Mouse (Mus musculus): ENCODE measurements around the gene Zpbp2. TPM values are rescaled to one million over a fixed set of nuclear protein-coding genes. Genes with fewer than 3 reads are reported as not detected.
"Not testable (repeated sequence)": the region's sequence is repeated elsewhere in the genome, so short reads cannot be mapped to it uniquely, and the experiment has no call there.

Zpbp2 gene
- polyA plus RNA-seq, 1 experiment from 2014 or later = not detected

GRCm38 (mm10) chr11:98602090-98602690 is 51.3 kb downstream of the Zpbp2 start:
- H3K27ac ChIP-seq (ENCODE audit: low read length) = no peak overlapping the region
- peak overlapping the region; percentile 54 for H3K4me2 ChIP-seq (replicated peaks; ENCODE audit: low read depth, low read length)
- H3K4me3 ChIP-seq (ENCODE audit: low read depth, low read length) = peak overlapping the region; percentile 19; the same call in 1 of the 2 replicates
- peak; percentile 62 for ATAC-seq (ENCODE audit: insufficient number of reproducible peaks, insufficient read depth, low FRiP score, low read depth)
- 1% methylated on average over 19 of the region's 20 CpGs for WGBS
- no peaks in the 10 kb centered on the region for H3K9me3 ChIP-seq (ENCODE audit: control insufficient read depth, low read depth, low read length)
- H3K9ac ChIP-seq (replicated peaks; ENCODE audit: low read depth, low read length) = no peak overlapping the region
- H3K36me3 ChIP-seq (ENCODE audit: control insufficient read depth, insufficient read depth, low read length) = no peaks in the 10 kb centered on the region
- no peaks in the 10 kb centered on the region for H3K27me3 ChIP-seq (ENCODE audit: control insufficient read depth, insufficient read depth, low read length)
- H3K4me1 ChIP-seq (ENCODE audit: control insufficient read depth, insufficient read depth, low read length) = no peaks in the 10 kb centered on the region; the same call in 1 of the 2 replicates

- H3K4me3 ChIP-seq (ENCODE audit: low read depth, low read length) = no peak overlapping the region
- H3K27ac ChIP-seq (ENCODE audit: low read length) = no peak overlapping the region
- 80% methylated on average over 2 of the region's 2 CpGs for WGBS
- no peaks in the 10 kb centered on the region; the same call in 1 of the 2 replicates for H3K4me1 ChIP-seq (ENCODE audit: control insufficient read depth, insufficient read depth, low read length)
- no peak for ATAC-seq (ENCODE audit: insufficient number of reproducible peaks, insufficient read depth, low FRiP score, low read depth)
- no peak overlapping the region for H3K9ac ChIP-seq (replicated peaks; ENCODE audit: low read depth, low read length)
- no peak overlapping the region for H3K4me2 ChIP-seq (replicated peaks; ENCODE audit: low read depth, low read length)
- no peaks in the 10 kb centered on the region for H3K27me3 ChIP-seq (ENCODE audit: control insufficient read depth, insufficient read depth, low read length)
- H3K36me3 ChIP-seq (ENCODE audit: control insufficient read depth, insufficient read depth, low read length) = no peaks in the 10 kb centered on the region
- no peaks in the 10 kb centered on the region for H3K9me3 ChIP-seq (ENCODE audit: control insufficient read depth, low read depth, low read length)
Observed at GRCm38 (mm10) chr11:98603953-98604352, 53.1 kb downstream of the Zpbp2 start.

GRCm38 (mm10) chr11:98604911-98605310 is 54.0 kb downstream of the Zpbp2 start:
- H3K4me3 ChIP-seq (ENCODE audit: low read depth, low read length); H3K36me3 ChIP-seq (ENCODE audit: control insufficient read depth, insufficient read depth, low read length); H3K9ac ChIP-seq (replicated peaks; ENCODE audit: low read depth, low read length); H3K4me1 ChIP-seq (ENCODE audit: control insufficient read depth, insufficient read depth, low read length); H3K27ac ChIP-seq (ENCODE audit: low read length); H3K9me3 ChIP-seq (ENCODE audit: control insufficient read depth, low read depth, low read length); ATAC-seq (ENCODE audit: insufficient number of reproducible peaks, insufficient read depth, low FRiP score, low read depth); H3K27me3 ChIP-seq (ENCODE audit: control insufficient read depth, insufficient read depth, low read length); H3K4me2 ChIP-seq (replicated peaks; ENCODE audit: low read depth, low read length): not testable (repeated sequence)
- 67% methylated on average over 6 of the region's 6 CpGs for WGBS

GRCm38 (mm10) chr11:98606763-98607162 is 55.9 kb downstream of the Zpbp2 start:
- ATAC-seq (ENCODE audit: insufficient number of reproducible peaks, insufficient read depth, low FRiP score, low read depth) = peak; percentile 58; the same call in 1 of the 2 replicates

More at GRCm38 (mm10) chr11:98606763-98607162, 55.9 kb downstream of the Zpbp2 start:
- H3K4me2 ChIP-seq (replicated peaks; ENCODE audit: low read depth, low read length) = no peak overlapping the region
- H3K4me3 ChIP-seq (ENCODE audit: low read depth, low read length) = no peak overlapping the region
- no peaks in the 10 kb centered on the region for H3K9me3 ChIP-seq (ENCODE audit: control insufficient read depth, low read depth, low read length)
- H3K4me1 ChIP-seq (ENCODE audit: control insufficient read depth, insufficient read depth, low read length) = no peaks in the 10 kb centered on the region; the same call in 1 of the 2 replicates
- no peaks in the 10 kb centered on the region for H3K36me3 ChIP-seq (ENCODE audit: control insufficient read depth, insufficient read depth, low read length)
- H3K27me3 ChIP-seq (ENCODE audit: control insufficient read depth, insufficient read depth, low read length) = no peaks in the 10 kb centered on the region
- 9% methylated on average over 3 of the region's 3 CpGs for WGBS
- no peak overlapping the region for H3K27ac ChIP-seq (ENCODE audit: low read length)
- H3K9ac ChIP-seq (replicated peaks; ENCODE audit: low read depth, low read length) = no peak overlapping the region

Other genes with a start within 250 kb of the Zpbp2 start
- gene Neurod2, start 221.4 kb upstream of the Zpbp2 start, polyA plus RNA-seq (2014; fragmentation: Nextera tagmentation; extraction: Ambion mirVana) = not detected in 2 replicates
- 8.7 and 10.7 TPM in 2 replicates for gene Ppp1r1b, start 202.7 kb upstream of the Zpbp2 start, polyA plus RNA-seq (2014; fragmentation: Nextera tagmentation; extraction: Ambion mirVana)
- 42.6 and 43.7 TPM in 2 replicates for gene Stard3, start 192.7 kb upstream of the Zpbp2 start, polyA plus RNA-seq (2014; fragmentation: Nextera tagmentation; extraction: Ambion mirVana)
- 0.27 and 0.36 TPM in 2 replicates for gene Tcap, start 167.3 kb upstream of the Zpbp2 start, polyA plus RNA-seq (2014; fragmentation: Nextera tagmentation; extraction: Ambion mirVana)
- gene Pnmt, start 164.6 kb upstream of the Zpbp2 start, polyA plus RNA-seq (2014; fragmentation: Nextera tagmentation; extraction: Ambion mirVana) = not detected in 2 replicates
- gene Pgap3, start 150.6 kb upstream of the Zpbp2 start, polyA plus RNA-seq (2014; fragmentation: Nextera tagmentation; extraction: Ambion mirVana) = 12.6 and 13.6 TPM in 2 replicates
- gene Erbb2, start 138.6 kb upstream of the Zpbp2 start, polyA plus RNA-seq (2014; fragmentation: Nextera tagmentation; extraction: Ambion mirVana) = 48.0 and 50.1 TPM in 2 replicates
- 98.0 and 101 TPM in 2 replicates for gene Mien1, start 112.1 kb upstream of the Zpbp2 start, polyA plus RNA-seq (2014; fragmentation: Nextera tagmentation; extraction: Ambion mirVana)
- 44.0 and 44.3 TPM in 2 replicates for gene Grb7, start 104.7 kb upstream of the Zpbp2 start, polyA plus RNA-seq (2014; fragmentation: Nextera tagmentation; extraction: Ambion mirVana)
- gene Ikzf3, start 5.1 kb upstream of the Zpbp2 start, polyA plus RNA-seq (2014; fragmentation: Nextera tagmentation; extraction: Ambion mirVana) = 0.23 and 0.41 TPM in 2 replicates
- 9.2 and 9.6 TPM in 2 replicates for gene Ormdl3, start 36.3 kb downstream of the Zpbp2 start, polyA plus RNA-seq (2014; fragmentation: Nextera tagmentation; extraction: Ambion mirVana)
- gene Lrrc3c, start 47.2 kb downstream of the Zpbp2 start, polyA plus RNA-seq (2014; fragmentation: Nextera tagmentation; extraction: Ambion mirVana) = not detected in 2 replicates
- 0.59 and 0.94 TPM in 2 replicates for gene Gm12355, start 74.6 kb downstream of the Zpbp2 start, polyA plus RNA-seq (2014; fragmentation: Nextera tagmentation; extraction: Ambion mirVana)
- gene Gsdma3, start 75.3 kb downstream of the Zpbp2 start, polyA plus RNA-seq (2014; fragmentation: Nextera tagmentation; extraction: Ambion mirVana) = not detected in 2 replicates
- gene Gsdma2, start 95.7 kb downstream of the Zpbp2 start, polyA plus RNA-seq (2014; fragmentation: Nextera tagmentation; extraction: Ambion mirVana) = not detected in 2 replicates
- 0.12 TPM in 1 of 2 replicates, not detected in the other for gene Gsdma, start 113.3 kb downstream of the Zpbp2 start, polyA plus RNA-seq (2014; fragmentation: Nextera tagmentation; extraction: Ambion mirVana)
- gene Psmd3, start 131.5 kb downstream of the Zpbp2 start, polyA plus RNA-seq (2014; fragmentation: Nextera tagmentation; extraction: Ambion mirVana) = 126 TPM in 2 replicates
- not detected in 2 replicates for gene Csf3, start 150.2 kb downstream of the Zpbp2 start, polyA plus RNA-seq (2014; fragmentation: Nextera tagmentation; extraction: Ambion mirVana)
- gene Med24, start 178.3 kb downstream of the Zpbp2 start, polyA plus RNA-seq (2014; fragmentation: Nextera tagmentation; extraction: Ambion mirVana) = 39.9 and 41.0 TPM in 2 replicates
- gene Thra, start 189.5 kb downstream of the Zpbp2 start, polyA plus RNA-seq (2014; fragmentation: Nextera tagmentation; extraction: Ambion mirVana) = 61.4 and 62.9 TPM in 2 replicates
- gene Nr1d1, start 224.2 kb downstream of the Zpbp2 start, polyA plus RNA-seq (2014; fragmentation: Nextera tagmentation; extraction: Ambion mirVana) = 1.7 and 2.3 TPM in 2 replicates
- 21.6 and 22.3 TPM in 2 replicates for gene Msl1, start 244.4 kb downstream of the Zpbp2 start, polyA plus RNA-seq (2014; fragmentation: Nextera tagmentation; extraction: Ambion mirVana)

Data from stomach, embryonic 14.5 days (tissue).